Mouse (Mus musculus) neural tube, embryonic 11.5 days (tissue): Measurements from ENCODE around the gene Cabp1. TPM values are rescaled to one million over a fixed set of nuclear protein-coding genes. Genes with fewer than 3 reads are reported as not detected.

ENCODE experiments used
- ATAC-seq: fragments of 200-750 bp; cut with Nextera tagmentation; 2 replicates; pipeline ENCODE4 v1.8.0; 2017; ENCODE audit warnings: moderate number of reproducible peaks, mild to moderate bottlenecking, moderate TSS enrichment, moderate library complexity; ENCODE audit not compliant: insufficient read depth, low FRiP score, low TSS enrichment
- DNase-seq: peaks from one replicate; pipeline ENCODE4 v3.0.0-alpha.2; 2015; ENCODE audit warnings: low spot score
- H3K27ac ChIP-seq: fragments of 300-500 bp; sonication (generic); 2 replicates; pipeline ENCODE4 v1.5.1; 2014; ENCODE audit warnings: low read depth, mild to moderate bottlenecking, low read length
- H3K27me3 ChIP-seq: fragments of 300-500 bp; sonication (generic); 2 replicates; pipeline ENCODE4 v1.6.1; 2014; ENCODE audit warnings: mild to moderate bottlenecking, low read length, mixed read lengths; ENCODE audit not compliant: control insufficient read depth, insufficient read depth
- H3K36me3 ChIP-seq: fragments of 300-500 bp; sonication (generic); 2 replicates; pipeline ENCODE4 v1.6.1; 2014; ENCODE audit warnings: mild to moderate bottlenecking, low read length, moderate library complexity, mixed read lengths; ENCODE audit not compliant: control insufficient read depth, insufficient read depth
- H3K4me1 ChIP-seq: fragments of 300-500 bp; sonication (generic); 2 replicates; pipeline ENCODE4 v1.6.1; 2014; ENCODE audit warnings: low read length, mixed read lengths; ENCODE audit not compliant: control insufficient read depth, insufficient read depth
- H3K4me2 ChIP-seq: fragments of 300-500 bp; sonication (generic); 2 replicates; pipeline ENCODE4 v1.6.1; 2014; ENCODE audit warnings: low read depth, mild to moderate bottlenecking, moderate library complexity
- H3K4me3 ChIP-seq: fragments of 300-500 bp; sonication (generic); 2 replicates; pipeline ENCODE4 v1.5.1; 2014; ENCODE audit warnings: low read depth, low read length
- H3K9ac ChIP-seq: fragments of 300-500 bp; sonication (generic); 2 replicates; pipeline ENCODE4 v1.6.1; 2014; ENCODE audit warnings: mild to moderate bottlenecking, low read length
- H3K9me3 ChIP-seq: fragments of 300-500 bp; sonication (generic); 2 replicates; pipeline ENCODE4 v1.6.1; 2016; ENCODE audit warnings: low read length; ENCODE audit not compliant: control insufficient read depth
- WGBS: fragments of 180-500 bp; shearing (Covaris S2); extraction: QIAGEN DNeasy Blood & Tissue Kit; methylation state at CpG from one replicate; pipeline ENCODE4 v1.1.7; 2014; 5-methylcytosine and 5-hydroxymethylcytosine counted together
- polyA plus RNA-seq: library from polyadenylated mRNA; unstranded; fragments of >200 nt; fragmentation: Nextera tagmentation; extraction: Ambion mirVana; gene quantifications from 2 replicates; pipeline ENCODE4 v1.2.1, GENCODE M21; 2014

The Cabp1 gene
- polyA plus RNA-seq, 1 experiment from 2014 or later, result 12.3 TPM

DNA sequence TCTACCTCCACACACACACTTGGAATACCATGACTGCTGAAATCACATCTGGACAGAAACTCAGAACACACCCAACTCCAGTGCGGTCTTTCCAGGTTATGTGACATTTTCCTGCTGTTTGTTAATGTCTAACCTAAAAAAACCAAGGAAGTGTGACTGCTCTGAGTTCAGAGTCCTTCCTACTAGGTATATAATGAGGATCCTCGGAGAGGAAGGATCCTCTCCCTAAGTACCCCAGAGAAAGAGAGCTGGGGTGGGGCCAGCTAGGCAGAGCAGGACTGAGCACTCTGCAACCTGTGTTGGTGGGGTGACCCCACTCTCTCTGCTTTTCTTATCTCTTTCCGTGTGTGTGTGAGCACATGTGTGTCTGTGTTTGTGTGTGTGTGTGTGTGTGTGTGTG, 46.8 kb downstream of the Cabp1 start:
- no peak overlapping the region for H3K9ac ChIP-seq
- H3K4me1 ChIP-seq, result no peaks in the 10 kb centered on the region
- H3K9me3 ChIP-seq, result no peaks in the 10 kb centered on the region; the same call in 1 of the 2 replicates
- no peak overlapping the region for H3K27ac ChIP-seq
- ATAC-seq (no peak), DNase-seq (no peak)
- H3K4me3 ChIP-seq, result no peak overlapping the region
- whole genome bisulfite sequencing, result 87% methylated on average over 3 of the region's 3 CpGs
- no peaks in the 10 kb centered on the region for H3K27me3 ChIP-seq
- H3K36me3 ChIP-seq, result peaks cover 24% of the 10 kb centered on the region
- H3K4me2 ChIP-seq, result no peak overlapping the region

DNA sequence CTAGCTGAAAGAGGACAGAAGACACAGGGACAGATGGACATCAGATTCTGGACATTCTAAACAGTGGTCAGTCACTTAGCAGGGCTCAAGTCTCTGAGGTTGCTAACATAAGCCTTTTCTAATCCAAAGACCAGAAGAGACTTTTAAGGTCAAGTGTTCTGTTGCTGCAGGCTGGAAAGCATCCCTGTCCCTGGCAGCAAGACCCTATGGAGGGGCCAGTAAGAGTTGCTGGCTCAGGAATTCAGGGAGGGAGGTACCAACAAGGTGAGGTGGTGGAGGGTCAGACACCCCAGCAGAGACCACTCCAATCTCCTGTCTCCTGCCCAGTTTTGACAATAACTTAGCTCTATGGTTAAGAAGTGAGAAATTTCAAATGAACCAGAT, 47.4 kb downstream of the Cabp1 start:
- no peak overlapping the region for H3K9ac ChIP-seq
- peaks cover 24% of the 10 kb centered on the region for H3K36me3 ChIP-seq
- ATAC-seq, result no peak
- H3K4me2 ChIP-seq, result no peak overlapping the region
- H3K9me3 ChIP-seq, result no peaks in the 10 kb centered on the region; the same call in 1 of the 2 replicates
- H3K27me3 ChIP-seq, result no peaks in the 10 kb centered on the region
- H3K4me3 ChIP-seq, result no peak overlapping the region
- no peak for DNase-seq
- H3K4me1 ChIP-seq, result no peaks in the 10 kb centered on the region
- no peak overlapping the region for H3K27ac ChIP-seq

DNA sequence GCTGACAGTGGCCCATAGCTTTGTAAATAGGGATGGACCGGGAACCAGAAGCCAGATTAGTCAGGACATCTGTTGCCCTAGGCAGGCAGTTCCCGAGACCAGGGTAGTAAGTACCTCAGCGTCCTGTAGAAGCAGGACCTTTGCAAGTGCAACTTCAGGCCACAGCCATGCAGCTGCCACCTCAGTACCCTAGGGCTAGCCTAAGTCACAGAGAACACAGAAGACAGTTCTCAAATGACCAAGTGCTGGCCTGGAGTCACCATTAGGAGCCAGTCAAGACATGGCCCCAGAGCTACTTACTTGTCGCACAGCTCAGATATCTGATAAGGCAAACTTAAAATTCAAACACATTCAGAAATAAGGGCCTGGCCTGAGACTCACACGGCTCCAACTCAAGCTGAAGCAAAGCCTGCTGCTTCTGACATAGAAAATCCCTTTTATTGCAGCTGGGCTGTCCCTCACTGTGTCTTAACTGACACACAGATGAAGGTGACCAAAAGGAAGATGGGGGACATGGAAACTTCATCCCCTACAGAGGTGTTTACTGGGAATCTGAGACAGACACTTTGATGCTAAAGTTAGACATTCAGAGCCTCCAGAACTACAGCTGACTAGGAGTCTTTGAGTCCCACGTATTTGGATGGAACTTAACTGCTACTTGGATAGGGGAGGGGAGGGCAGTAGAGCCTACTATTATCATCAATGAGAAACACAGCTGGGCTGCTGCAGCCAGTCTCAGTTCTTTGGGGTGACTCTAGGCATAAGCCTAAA, 48.0 kb downstream of the Cabp1 start:
- DNase-seq (no peak), ATAC-seq (no peak)
- Histone ChIP-seq H3K4me2 (no peak overlapping the region), H3K9me3 (no peaks in the 10 kb centered on the region; the same call in 1 of the 2 replicates), H3K27ac (no peak overlapping the region), H3K9ac (no peak overlapping the region), H3K36me3 (peaks cover 24% of the 10 kb centered on the region), H3K4me3 (no peak overlapping the region), H3K27me3 (no peaks in the 10 kb centered on the region), H3K4me1 (no peaks in the 10 kb centered on the region)
- 76% methylated on average over 6 of the region's 6 CpGs for WGBS

DNA sequence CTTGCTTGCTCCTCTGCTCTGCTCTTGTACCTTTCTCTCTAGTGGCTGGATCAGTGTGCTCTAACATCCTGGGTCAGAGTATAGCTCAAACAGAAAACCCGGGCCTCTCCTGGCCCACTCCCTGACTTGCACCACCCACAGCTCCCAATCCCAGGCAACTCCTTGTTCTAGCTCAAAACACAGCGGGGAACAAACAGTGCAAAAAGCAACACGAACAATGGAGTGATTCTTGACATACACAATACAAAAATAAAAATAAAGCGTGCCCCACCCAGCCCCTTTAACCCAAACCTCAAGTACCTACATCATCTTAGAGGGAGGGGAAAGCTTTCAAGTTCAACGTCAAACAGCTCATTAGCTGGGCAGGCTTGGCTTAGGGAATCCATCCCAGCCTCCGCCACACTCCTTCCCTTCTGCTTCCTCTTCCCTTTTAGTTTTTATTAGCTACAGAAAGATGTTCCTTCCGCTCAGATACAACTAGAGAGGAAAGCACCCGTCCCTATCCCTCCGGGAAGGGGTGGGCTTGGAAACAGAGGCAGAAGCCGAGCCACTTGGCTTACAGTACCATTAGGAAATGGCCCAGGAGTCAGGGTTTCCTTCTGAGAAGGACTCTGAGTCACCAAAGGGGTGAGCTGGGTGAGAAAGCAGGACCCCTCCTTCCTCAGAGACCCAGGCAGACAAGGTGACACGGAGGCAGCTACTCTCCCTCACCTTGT, 48.8 kb downstream of the Cabp1 start:
- no peak overlapping the region for H3K4me2 ChIP-seq
- DNase-seq, result no peak
- no peaks in the 10 kb centered on the region for H3K4me1 ChIP-seq
- no peaks in the 10 kb centered on the region; the same call in 1 of the 2 replicates for H3K9me3 ChIP-seq
- peaks cover 24% of the 10 kb centered on the region for H3K36me3 ChIP-seq
- no peak overlapping the region for H3K4me3 ChIP-seq
- ATAC-seq, result no peak
- no peak overlapping the region for H3K27ac ChIP-seq
- H3K9ac ChIP-seq, result no peak overlapping the region
- H3K27me3 ChIP-seq, result no peaks in the 10 kb centered on the region
- WGBS, result 78% methylated on average over 11 of the region's 11 CpGs

DNA sequence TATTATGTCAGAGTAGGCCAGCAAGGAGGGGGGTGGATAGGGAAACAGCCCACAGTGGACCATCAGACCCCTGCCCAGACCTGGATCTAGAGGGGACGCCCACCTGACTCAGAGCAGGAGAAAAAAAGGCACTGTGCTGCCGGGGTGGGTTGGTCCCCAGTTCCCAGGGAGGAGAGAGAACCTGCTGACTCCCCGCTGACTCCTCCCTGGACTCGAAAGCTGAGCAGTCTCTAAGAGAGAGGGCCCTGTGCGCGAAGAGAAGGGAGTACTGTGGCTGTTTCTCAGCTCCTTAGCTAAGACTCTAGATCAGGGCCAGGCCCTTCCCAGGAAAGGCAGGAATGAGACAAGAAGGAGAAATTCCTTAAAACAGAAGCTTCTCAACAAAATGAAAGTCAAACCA, 49.7 kb downstream of the Cabp1 start:
- 76% methylated on average over 6 of the region's 6 CpGs for WGBS

DNA sequence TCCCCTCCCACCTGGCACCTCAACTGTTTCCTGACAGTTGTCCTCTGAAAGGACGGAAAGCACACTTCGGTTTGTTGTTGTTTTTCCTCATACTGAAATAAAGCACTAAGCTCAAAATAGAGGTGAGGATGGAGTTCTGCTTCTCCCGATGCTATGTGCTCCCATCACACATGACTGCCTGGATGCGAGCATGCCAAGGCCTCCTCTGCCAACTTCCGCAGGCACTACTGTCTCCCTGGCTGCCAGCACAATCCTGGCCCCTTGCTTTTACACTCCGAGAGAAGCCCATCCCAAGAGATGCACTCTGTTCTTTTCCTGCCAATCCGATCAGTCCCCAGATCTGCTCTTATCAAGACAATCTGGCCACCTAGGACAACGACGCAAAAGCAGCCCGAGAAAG, 50.6 kb downstream of the Cabp1 start:
- DNase-seq (no peak), ATAC-seq (no peak)
- H3K9ac ChIP-seq, result no peak overlapping the region
- no peaks in the 10 kb centered on the region for H3K4me1 ChIP-seq
- 89% methylated on average over 10 of the region's 10 CpGs for WGBS
- peaks cover 11% of the 10 kb centered on the region for H3K36me3 ChIP-seq
- no peak overlapping the region for H3K4me3 ChIP-seq
- no peak overlapping the region for H3K27ac ChIP-seq
- H3K4me2 ChIP-seq, result no peak overlapping the region
- no peaks in the 10 kb centered on the region for H3K27me3 ChIP-seq
- H3K9me3 ChIP-seq, result no peaks in the 10 kb centered on the region

More for the DNA sequence above, 49.7 kb downstream of the Cabp1 start:
- Histone ChIP-seq H3K9ac (no peak overlapping the region), H3K9me3 (no peaks in the 10 kb centered on the region; the same call in 1 of the 2 replicates), H3K27me3 (no peaks in the 10 kb centered on the region), H3K4me2 (no peak overlapping the region), H3K27ac (no peak overlapping the region), H3K4me3 (no peak overlapping the region), H3K4me1 (no peaks in the 10 kb centered on the region), H3K36me3 (peaks cover 15% of the 10 kb centered on the region)
- DNase-seq (no peak), ATAC-seq (no peak)

DNA sequence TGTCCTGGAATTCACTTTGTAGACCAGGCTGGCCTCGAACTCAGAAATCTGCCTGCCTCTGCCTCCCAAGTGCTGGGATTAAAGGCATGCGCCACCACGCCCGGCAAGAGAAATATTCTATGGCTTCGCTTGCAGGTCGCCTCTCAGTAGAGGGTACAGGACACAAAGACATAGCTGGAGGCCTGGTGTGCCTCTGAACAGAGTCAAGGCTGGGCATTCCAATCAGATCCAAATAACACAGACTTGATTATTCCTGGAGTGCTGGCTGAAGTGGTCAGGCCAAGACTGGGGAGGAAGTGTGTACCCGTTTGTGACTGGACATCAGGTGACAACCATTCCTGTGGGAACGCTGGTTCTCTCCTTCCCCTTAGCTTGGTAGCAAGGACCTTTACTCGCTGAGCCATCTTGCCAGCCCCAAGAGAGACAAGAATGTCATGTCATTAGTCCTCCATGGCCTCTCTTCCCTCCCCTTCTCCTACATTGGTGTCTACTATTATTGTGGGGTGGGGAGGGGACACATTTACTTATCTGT, 51.9 kb downstream of the Cabp1 start:
- no peaks in the 10 kb centered on the region for H3K4me1 ChIP-seq
- ATAC-seq, result no peak
- H3K27ac ChIP-seq, result no peak overlapping the region
- no peak for DNase-seq
- no peak overlapping the region for H3K4me2 ChIP-seq
- WGBS, result 89% methylated on average over 9 of the region's 9 CpGs
- peaks cover 3% of the 10 kb centered on the region for H3K36me3 ChIP-seq
- H3K27me3 ChIP-seq, result no peaks in the 10 kb centered on the region
- H3K4me3 ChIP-seq, result no peak overlapping the region
- H3K9me3 ChIP-seq, result no peaks in the 10 kb centered on the region
- no peak overlapping the region for H3K9ac ChIP-seq

DNA sequence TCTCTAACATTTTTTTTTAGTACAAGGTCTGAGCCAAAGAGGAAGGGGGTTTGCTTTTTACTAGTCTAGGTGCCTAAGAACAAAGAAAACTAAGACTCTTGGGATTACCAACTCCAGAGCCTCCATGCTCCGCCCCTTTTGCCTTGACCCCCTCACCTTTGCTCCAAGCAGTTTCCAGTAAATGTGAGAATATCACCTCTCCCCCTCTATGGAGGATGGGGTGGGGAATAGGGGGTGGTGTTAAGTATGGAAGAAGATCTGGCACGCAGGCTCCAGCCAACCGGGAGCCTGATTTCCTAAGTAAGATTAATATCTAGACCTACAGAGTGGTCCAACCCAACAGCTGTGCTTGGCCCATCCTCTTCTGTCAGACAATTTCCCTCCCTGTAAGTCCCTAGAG, 53.5 kb downstream of the Cabp1 start:
- no peaks in the 10 kb centered on the region for H3K27me3 ChIP-seq
- H3K4me3 ChIP-seq, result no peak overlapping the region
- H3K9me3 ChIP-seq, result no peaks in the 10 kb centered on the region
- no peak for ATAC-seq
- no peaks in the 10 kb centered on the region for H3K36me3 ChIP-seq
- no peak overlapping the region for H3K9ac ChIP-seq
- WGBS, result 72% methylated on average over 3 of the region's 3 CpGs
- H3K4me1 ChIP-seq, result no peaks in the 10 kb centered on the region
- no peak for DNase-seq
- no peak overlapping the region for H3K4me2 ChIP-seq
- no peak overlapping the region for H3K27ac ChIP-seq
